Comparison of ENCODE assay signal across 8 mouse cellular contexts in genomic region chr10:121461404-121462161, GRCm38 (mm10). TPM values are rescaled to one million over a fixed set of nuclear protein-coding genes. Genes with fewer than 3 reads are reported as not detected.
A peak's percentile ranks its signal among the peaks of the same experiment; 100 is the strongest.
DNase-seq lines count a peak whose midpoint lies in the region; ATAC-seq and TF ChIP-seq lines count a peak whose summit lies in the region.

No protein-coding gene starts in this region.

- 0 out of 2 replicates have a peak overlapping the region, but pooled peaks have one; percentile 35 for H3K4me2 ChIP-seq in intestine, postnatal 0 days (replicated peaks; ENCODE audit: low read depth)
- no peak overlapping the region; the same call in 1 of the 2 replicates for H3K4me2 ChIP-seq in liver, postnatal 0 days (ENCODE audit: low read depth, low read length)
- peak overlapping the region; percentile 55 for H3K4me2 ChIP-seq in neural tube, embryonic 12.5 days (replicated peaks)

- ATAC-seq in intestine, postnatal 0 days = no peak
- peak; percentile 45 for ATAC-seq in liver, postnatal 0 days
- peak; percentile 70 for ATAC-seq in neural tube, embryonic 12.5 days (ENCODE audit: low FRiP score, low read depth)
- no peak for ATAC-seq in CD4-positive, CD25-positive, alpha-beta regulatory T cell, adult 4 months

- H3K4me3 ChIP-seq in intestine, postnatal 0 days (ENCODE audit: low read depth, low read length) = no peak overlapping the region
- no peak overlapping the region for H3K4me3 ChIP-seq in liver, postnatal 0 days (ENCODE audit: low read depth, low read length)
- H3K4me3 ChIP-seq in neural tube, embryonic 12.5 days = 0 out of 2 replicates have a peak overlapping the region, but pooled peaks have one; percentile 11

- TF ChIP-seq EP300 in liver, postnatal 0 days (IDR thresholded peaks at IDR 0.05; ENCODE audit: low read depth) = no peak

- intact Hi-C loops in gastrocnemius, postnatal 36 days (cut with DNase I) = loop anchor here (10.0 kb wide), 1 partner anchor 997 kb away; no protein-coding TSS in a partner anchor

- H3K9ac ChIP-seq in intestine, postnatal 0 days (ENCODE audit: low read depth, low read length) = peak overlapping the region; percentile 0; the same call in 1 of the 2 replicates
- H3K9ac ChIP-seq in liver, postnatal 0 days (replicated peaks) = no peak overlapping the region
- peak overlapping the region; percentile 44; the same call in 1 of the 2 replicates for H3K9ac ChIP-seq in neural tube, embryonic 12.5 days

- peak; percentile 20; the same call in 1 of the 2 replicates for TF ChIP-seq CTCF in intestine, postnatal 0 days (IDR thresholded peaks at IDR 0.05; ENCODE audit: low read depth)
- no peak for TF ChIP-seq CTCF in liver, postnatal 0 days (IDR thresholded peaks at IDR 0.05; ENCODE audit: low read depth)

- no peaks in the 10 kb centered on the region for H3K27me3 ChIP-seq in intestine, postnatal 0 days (replicated peaks; ENCODE audit: control insufficient read depth, insufficient read depth, low read length)
- H3K27me3 ChIP-seq in liver, postnatal 0 days (ENCODE audit: insufficient read depth, low read length) = no peaks in the 10 kb centered on the region
- no peaks in the 10 kb centered on the region for H3K27me3 ChIP-seq in neural tube, embryonic 12.5 days (replicated peaks)

- H3K9me3 ChIP-seq in intestine, postnatal 0 days (ENCODE audit: control insufficient read depth) = no peaks in the 10 kb centered on the region
- H3K9me3 ChIP-seq in liver, postnatal 0 days (ENCODE audit: low read length) = no peaks in the 10 kb centered on the region
- no peaks in the 10 kb centered on the region for H3K9me3 ChIP-seq in neural tube, embryonic 12.5 days

- peak overlapping the region; percentile 60 for H3K27ac ChIP-seq in intestine, postnatal 0 days (ENCODE audit: low read depth, low read length)
- H3K27ac ChIP-seq in liver, postnatal 0 days (ENCODE audit: low read depth) = peak overlapping the region; percentile 31; the same call in 1 of the 2 replicates
- H3K27ac ChIP-seq in neural tube, embryonic 12.5 days = no peak overlapping the region

- 0 out of 2 replicates have a peak, but pooled peaks cover 11% of the 10 kb centered on the region for H3K36me3 ChIP-seq in intestine, postnatal 0 days (ENCODE audit: control insufficient read depth, insufficient read depth)
- H3K36me3 ChIP-seq in liver, postnatal 0 days (replicated peaks; ENCODE audit: insufficient read depth, low read length) = peaks cover 10% of the 10 kb centered on the region
- no peaks in the 10 kb centered on the region for H3K36me3 ChIP-seq in neural tube, embryonic 12.5 days

- peaks cover 15% of the 10 kb centered on the region for H3K4me1 ChIP-seq in intestine, postnatal 0 days (replicated peaks; ENCODE audit: control insufficient read depth, insufficient read depth, low read length)
- H3K4me1 ChIP-seq in liver, postnatal 0 days (ENCODE audit: insufficient read depth) = peaks cover 32% of the 10 kb centered on the region
- peaks cover 19% of the 10 kb centered on the region for H3K4me1 ChIP-seq in neural tube, embryonic 12.5 days

- WGBS in intestine, postnatal 0 days = 38% methylated on average over 22 of the region's 22 CpGs
- 39% methylated on average over 22 of the region's 22 CpGs for WGBS in liver, postnatal 0 days (ENCODE audit: insufficient replicate concordance)
- 9% methylated on average over 22 of the region's 22 CpGs for WGBS in neural tube, embryonic 12.5 days

- peak; percentile 80 for DNase-seq in adrenal gland, adult 2 months
- peak; percentile 51 for DNase-seq in cerebellum, adult 9-11 months
- peak; percentile 25 to 33 for DNase-seq in gastrocnemius, postnatal 36 days
- DNase-seq in liver, postnatal 0 days = no peak
- no peak for DNase-seq in ovary, postnatal 14 days (ENCODE audit: low spot score)

RNA-seq across cellular contexts. Expression of gene Rassf3, which starts 14.6 kb away (rescaled TPM):
- 10 to 100 TPM; 32.2 to 50.9 TPM for total RNA-seq in adrenal gland, adult 2 months (2021)
- 9.2 and 9.3 TPM in 2 replicates for polyA plus RNA-seq in adrenal gland, adult 2 months (2012; rRNA removed)
- 10 to 100 TPM; 38.5 to 41.2 TPM for total RNA-seq in gastrocnemius, postnatal 36 days (2021)
- 16.7 and 18.1 TPM in 2 replicates for polyA plus RNA-seq in intestine, postnatal 0 days (2015; fragmentation: Nextera tagmentation; extraction: Ambion mirVana)
- 16.4 and 16.6 TPM in 2 replicates for polyA plus RNA-seq in liver, postnatal 0 days (2015; fragmentation: Nextera tagmentation; extraction: Ambion mirVana)
- polyA plus RNA-seq in neural tube, embryonic 12.5 days (2016; fragmentation: Nextera tagmentation; extraction: Ambion mirVana) = 11.4 and 13.5 TPM in 2 replicates
- 1 to 10 TPM; 5.4 to 5.5 TPM for polyA plus RNA-seq in CD4-positive, CD25-positive, alpha-beta regulatory T cell, adult 4 months (2017; shearing (Covaris generic))

Comparison
In these comparisons a context has a peak if more than half of its experiments do, and no peak if none do; other contexts are left out.
1. DNase-seq: peak in adrenal gland, adult 2 months (single experiment), cerebellum, adult 9-11 months (single experiment) and gastrocnemius, postnatal 36 days (2 of 2); none in liver, postnatal 0 days (single experiment) and ovary, postnatal 14 days (single experiment).
2. ATAC-seq: peak in liver, postnatal 0 days (single experiment) and neural tube, embryonic 12.5 days (single experiment); none in intestine, postnatal 0 days (single experiment) and CD4-positive, CD25-positive, alpha-beta regulatory T cell, adult 4 months (single experiment).